Mouse (Mus musculus) CH12.LX (cell line): ENCODE results near the gene Hmox2.

ENCODE experiments used
- CTCF ChIP-seq, 2 experiments: IDR thresholded peaks in 1 of 2; conservative IDR thresholded peaks in 1 of 2; 2 replicates each; pipeline ENCODE4 v1.5.1; 2011 to 2012; ENCODE audit warnings: low read depth in 2 of 2, low read length in 2 of 2, improper control_type of control experiment in 1 of 2, inconsistent platforms in 1 of 2, mild to moderate bottlenecking in 1 of 2, moderate library complexity in 1 of 2
- EP300 ChIP-seq: IDR thresholded peaks from 2 replicates; pipeline ENCODE4 v1.6.1; 2011; ENCODE audit warnings: low read length, improper control_type of control experiment
- TCF12 ChIP-seq: IDR thresholded peaks from 2 replicates; pipeline ENCODE4 v1.6.1; 2014; ENCODE audit warnings: low read depth, mild to moderate bottlenecking, inconsistent platforms, low read length, improper control_type of control experiment

DNA sequence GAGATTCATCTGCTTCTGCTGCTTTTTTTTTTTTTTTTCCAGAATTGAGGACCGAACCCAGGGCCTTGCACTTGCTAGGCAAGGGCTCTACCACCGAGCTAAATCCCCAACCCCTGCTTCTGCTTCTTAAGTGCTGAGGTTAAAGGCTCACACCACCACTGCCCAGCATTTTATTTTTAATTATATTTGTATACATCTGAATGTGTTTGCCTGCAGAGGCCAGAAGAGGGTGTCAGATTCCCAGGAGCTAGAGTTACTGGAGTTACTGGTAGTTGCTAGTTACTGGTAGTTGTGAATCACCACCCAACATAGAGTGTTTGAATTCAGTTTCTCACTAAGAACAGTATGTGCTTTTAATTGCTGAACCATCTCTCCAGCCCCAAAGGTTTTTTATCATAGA lies 13.8 kb downstream of the Hmox2 start:
- TF ChIP-seq EP300 (no peak), TCF12 (no peak), CTCF (conservative IDR thresholded peaks at IDR 0.05 in 1 of 2, IDR thresholded peaks at IDR 0.05 in 1 of 2; ENCODE audit: low read depth in 2 of 2, low read length in 2 of 2) (peak in 1 of 2 experiments; percentile 11; a peak in 1 of 4 replicates)
